Mouse (Mus musculus) heart, adult 8-10 months (tissue): ENCODE measurements at regions not wholly inside any gene's neighbourhood (a gene's known extent, or its start where the extent isn't known, plus 50 kb on each side); places are given as distances from the start of the nearest gene placed in this dataset.

Source experiments
- DNase-seq: peaks from one replicate; pipeline ENCODE4 v3.0.0; 2022; ENCODE audit warnings: low spot score

DNA sequence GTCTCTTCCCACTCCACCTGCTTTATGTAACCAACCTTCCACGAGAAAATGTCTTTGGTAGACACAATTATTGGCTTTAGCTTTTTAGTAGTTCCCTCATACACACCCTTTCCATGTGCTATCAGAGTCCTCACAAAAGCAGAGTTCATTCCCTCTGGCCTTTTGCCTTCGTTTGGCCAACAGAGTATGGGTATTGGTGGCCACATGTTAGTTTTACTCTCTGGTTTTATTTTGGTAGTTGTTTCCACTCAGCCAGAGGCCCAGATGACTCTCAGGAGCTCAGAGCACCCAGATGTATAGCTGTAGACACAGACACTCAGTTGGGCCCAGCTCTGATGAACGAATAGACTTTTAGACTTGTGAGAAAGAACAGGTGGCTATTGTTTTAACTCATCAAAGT lies 286.4 kb downstream of the Pten start:
- DNase-seq, result no peak

DNA sequence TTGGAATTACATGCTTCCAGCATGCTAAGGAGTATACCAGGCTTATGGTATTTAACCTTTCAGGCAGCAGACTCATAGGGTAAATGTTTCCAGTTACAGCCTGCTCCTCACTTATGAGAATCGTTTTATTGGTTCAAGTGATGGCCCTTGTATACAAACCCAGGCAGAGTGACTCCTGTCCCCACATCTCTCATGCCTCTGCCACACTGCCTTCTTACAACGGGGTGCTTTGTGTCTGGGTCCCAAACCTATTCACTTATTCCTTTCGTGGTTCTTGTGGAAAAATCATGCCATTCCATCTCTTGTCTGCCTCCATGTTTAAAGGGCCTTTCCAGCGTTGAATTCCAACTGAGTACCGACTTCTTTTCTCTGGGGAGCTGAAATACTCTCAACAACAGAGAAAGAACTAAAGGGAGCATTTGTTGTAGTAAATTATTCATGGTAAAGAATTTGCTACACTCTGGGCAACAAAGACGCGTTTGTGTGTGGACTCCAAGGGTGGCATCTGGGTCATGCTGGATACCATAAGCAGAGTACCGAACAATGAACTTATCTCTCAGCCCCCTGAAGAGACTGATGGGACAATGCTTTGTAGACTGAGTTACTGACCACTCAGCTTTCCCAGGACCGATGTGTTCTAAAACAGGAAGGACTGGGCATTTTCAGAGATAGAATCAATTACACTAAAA lies 291.6 kb downstream of the Pten start:
- no peak for DNase-seq

GRCm38 (mm10) chr19:33053199-33053867 lies 296.0 kb downstream of the Pten start:
- no peak for DNase-seq

DNA sequence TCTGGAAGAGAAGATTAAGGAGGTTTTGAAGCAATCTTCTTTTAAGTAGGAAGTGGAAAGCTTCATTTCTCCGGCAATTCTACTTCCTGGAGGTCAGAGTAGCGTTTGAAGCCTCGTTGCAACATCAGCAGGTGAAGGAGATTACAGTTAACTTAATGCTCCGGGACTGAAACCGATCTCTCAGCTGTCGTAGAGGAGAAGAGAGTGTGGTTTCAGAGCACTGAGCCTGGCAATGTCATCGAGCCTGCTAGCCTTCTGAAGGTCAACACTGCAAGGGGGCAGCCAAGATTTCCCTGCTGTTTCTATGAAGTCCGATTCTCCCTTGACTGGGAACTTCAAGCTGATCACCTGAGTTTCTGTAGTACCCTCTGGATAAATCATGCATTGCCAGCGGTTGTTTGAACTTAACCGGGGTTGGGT lies 299.1 kb downstream of the Pten start:
- no peak for DNase-seq

- no peak for DNase-seq
These were observed 303.7 kb downstream of the Pten start for GRCm38 (mm10) chr19:33061006-33061405.

GRCm38 (mm10) chr19:33062165-33063058 lies 305.1 kb downstream of the Pten start:
- no peak for DNase-seq

DNA sequence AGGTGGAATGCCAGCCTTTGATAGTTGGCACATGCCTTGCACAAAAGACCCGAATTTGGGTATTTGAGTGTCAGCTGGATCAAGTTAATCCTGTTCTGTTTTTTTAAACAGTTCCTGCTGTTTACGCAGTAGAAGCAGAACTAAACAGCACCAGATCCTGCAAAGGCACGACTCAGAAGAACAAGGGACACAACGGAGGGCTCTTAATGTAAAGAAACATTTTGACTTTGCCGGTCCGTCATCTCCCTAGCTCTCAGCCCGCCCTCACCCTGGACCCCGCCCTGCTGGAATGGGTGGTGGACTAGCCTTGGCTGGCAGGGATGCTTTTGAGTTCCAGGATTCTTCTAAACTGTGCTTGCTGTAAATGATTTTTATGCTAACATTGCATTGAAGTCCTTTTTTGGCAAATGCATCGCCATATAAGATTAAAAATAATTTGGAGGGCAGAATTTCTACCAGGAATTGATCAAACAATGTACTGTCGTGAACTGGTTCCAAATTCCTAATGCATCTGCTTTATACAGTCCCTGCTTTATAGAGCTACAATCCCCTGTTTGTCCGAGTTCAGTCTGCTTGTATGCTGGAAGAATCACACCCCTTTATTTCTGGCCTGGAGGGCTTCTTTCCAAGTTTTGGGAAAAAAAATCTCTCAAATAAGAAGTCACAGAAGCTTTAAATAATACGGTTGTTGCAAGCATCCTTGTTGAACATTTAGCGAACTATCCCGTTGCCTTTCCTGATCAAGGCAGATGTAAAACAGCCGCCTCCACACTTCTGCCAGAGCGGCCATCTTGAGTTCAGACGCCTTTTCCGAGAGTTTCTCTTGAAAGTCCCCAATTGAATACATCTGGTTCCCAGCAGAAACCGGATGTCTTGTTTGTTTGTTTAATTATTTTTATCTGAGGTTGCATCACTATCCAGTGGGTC lies 308.2 kb downstream of the Pten start:
- no peak for DNase-seq

DNA sequence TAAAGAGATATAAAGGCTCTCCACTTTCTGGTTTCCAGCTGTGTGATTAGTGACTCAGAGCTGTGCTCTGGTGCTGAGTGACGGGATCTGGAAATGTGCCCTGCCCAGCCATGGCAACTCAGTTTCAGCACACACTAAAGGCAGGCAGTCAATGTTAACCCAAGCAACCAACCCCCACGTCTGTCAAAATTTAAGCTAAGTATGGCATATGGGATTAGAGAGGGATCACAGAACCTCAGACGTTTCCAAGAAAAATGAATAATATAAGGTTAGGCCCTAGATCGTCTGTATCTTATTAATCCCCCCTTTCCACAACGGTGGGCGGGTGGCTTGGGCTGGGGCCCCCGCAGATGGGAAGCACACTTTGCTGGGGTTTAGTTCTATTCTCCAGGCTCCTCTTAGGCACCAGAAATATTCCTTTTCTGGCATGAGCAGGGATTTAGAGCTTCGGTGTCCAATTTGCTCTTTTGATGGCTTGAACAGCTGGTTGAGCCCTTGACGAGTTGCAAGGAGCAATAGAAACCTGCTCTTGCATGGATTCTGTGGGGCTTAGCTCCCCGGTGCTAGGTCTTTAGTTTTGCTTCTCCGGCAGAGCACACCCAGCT lies 311.2 kb downstream of the Pten start:
- DNase-seq, result no peak

GRCm38 (mm10) chr19:33069761-33070160 lies 312.5 kb downstream of the Pten start:
- no peak for DNase-seq

GRCm38 (mm10) chr19:33072299-33072698 lies 315.0 kb downstream of the Pten start:
- no peak for DNase-seq

GRCm38 (mm10) chr19:33074907-33075306 lies 317.2 kb downstream of the Rnls start:
- DNase-seq, result peak; percentile 69

GRCm38 (mm10) chr19:33078681-33079360 lies 313.3 kb downstream of the Rnls start:
- DNase-seq, result peak; percentile 45

DNA sequence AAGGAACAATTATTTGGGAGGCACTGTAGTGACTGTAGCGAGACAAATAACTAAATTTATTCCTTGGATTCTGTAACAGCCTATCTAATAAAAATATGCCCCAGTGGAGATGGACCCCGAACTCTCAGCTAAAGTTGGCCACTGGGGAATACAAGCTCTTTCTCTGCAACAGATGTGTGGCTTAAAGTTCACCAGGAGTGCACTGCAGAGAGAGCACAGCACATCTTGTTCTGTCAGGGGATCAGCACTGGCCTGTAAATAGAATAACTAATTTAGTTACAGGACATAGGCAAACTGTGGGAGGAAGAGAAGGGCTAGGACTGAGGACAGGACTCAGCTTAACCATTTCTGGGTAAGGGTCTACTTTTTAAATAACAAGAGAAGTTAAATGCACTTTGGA lies 312.1 kb downstream of the Rnls start:
- peak; percentile 80 for DNase-seq

- DNase-seq, result no peak
These were observed 310.6 kb downstream of the Rnls start for GRCm38 (mm10) chr19:33081493-33081892.

GRCm38 (mm10) chr19:33083371-33083770 lies 308.7 kb downstream of the Rnls start:
- DNase-seq, result no peak

DNA sequence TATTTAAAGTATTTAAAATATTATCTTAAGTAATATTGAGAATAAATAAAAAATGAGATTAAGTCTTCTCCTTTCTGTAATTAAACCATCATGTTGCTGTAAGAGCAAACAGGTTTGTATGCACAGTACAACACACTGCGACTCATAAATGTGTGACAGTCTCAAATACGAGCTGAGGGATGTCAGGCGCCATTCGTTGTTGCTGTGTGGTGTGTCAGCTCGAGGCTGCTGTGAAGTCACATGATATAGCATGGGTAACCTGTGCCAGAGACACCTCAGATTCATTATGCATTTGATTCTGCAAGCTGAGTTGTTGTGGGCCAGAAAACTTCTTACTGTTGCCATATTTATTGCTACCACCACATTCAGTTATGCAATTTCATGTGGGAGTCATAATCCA lies 307.4 kb downstream of the Rnls start:
- DNase-seq, result no peak
